Mouse (Mus musculus): ENCODE results near the gene Fbxl17. TPM values are rescaled to one million over a fixed set of nuclear protein-coding genes. Genes with fewer than 3 reads are reported as not detected.

Fbxl17 gene
- polyA plus RNA-seq, 1 experiment, result 11.8 TPM

DNA sequence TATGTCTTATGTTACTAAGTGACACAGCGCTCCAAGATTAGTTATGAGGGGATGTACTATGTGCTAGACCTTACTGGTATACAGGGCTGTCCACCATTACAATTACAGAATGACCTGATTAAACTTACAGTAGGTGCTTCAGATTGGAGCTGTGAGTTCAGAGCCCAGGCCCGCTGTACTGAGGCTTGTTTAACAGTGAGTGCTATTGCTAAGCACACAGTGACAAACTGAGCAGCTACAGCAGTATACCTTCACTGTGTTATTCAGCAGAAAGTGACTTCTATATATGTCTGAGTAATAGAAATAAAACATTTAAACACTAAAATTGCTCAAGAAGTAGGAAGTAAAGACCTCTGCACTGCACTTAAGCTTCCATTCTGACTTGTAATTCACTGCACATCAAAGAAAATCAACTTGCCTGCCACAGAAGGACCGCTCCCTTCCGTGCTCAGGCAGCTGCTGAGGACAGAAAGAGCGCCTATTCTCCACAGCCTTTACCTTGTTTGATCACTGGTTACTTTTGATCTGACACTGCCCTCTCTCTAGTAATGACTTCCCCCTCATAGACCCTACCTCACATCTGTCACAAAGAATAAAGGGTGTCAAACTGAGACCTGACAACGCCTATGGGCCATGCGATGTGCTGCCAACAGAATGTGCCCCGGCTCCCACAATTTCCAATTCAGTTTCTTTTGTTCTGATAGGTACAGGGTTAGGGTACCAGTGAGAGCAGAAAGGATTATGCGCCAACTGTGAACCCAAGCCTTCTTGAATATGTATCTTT, 39.9 kb downstream of the Fbxl17 start:
- no peak for DNase-seq (ENCODE audit: low spot score)

DNA sequence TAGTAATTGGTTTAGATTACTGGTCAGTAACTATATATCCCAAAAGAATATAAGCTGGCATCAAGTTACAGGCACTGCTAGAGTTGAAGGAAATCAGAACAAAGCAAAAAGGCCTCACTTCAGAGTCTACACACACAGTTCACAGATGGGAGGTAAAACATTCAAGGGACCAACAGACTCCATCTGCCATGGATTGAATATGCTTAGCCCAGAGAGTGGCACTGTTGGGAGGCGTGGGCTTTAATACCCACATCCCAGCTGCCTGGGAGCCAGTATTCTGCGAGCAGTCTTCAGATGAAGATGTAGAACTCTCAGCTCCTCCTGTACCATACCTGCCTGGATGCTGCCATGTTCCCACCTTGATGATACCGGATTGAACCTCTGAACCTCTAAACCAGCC, 41.8 kb downstream of the Fbxl17 start:
- DNase-seq (ENCODE audit: low spot score), result no peak

DNA sequence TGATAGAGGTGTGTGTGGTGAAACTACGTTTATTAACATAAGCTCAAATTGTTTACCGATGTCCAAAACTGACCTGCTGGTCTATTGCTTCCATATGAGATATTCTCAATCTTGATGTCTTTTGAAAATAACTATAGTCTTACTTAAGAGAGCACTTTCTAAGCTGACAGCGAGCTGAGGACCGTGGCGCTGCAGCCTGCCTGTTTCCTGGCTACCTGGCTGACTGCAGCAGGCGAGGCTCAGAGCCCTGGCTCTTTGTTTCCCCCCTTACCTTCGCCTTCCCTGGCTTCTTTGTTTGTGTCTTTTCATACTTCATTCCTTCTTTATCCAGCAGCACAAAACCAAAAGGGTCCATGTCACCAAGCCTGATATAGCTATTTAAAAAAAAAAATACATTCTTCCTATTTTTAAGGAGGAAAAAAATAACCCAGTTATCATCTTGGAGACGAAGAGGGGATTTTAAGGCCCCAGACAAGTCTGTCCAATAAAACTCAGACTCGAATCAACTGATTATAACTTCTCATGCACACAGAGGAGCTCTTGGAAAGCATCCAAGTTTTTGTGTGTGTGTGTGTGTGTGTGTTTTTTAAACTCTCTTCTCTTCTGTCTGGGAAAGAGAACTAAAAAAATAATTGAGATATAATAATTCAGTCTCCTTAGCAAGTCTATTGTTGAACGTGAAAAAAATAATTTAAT, 48.4 kb downstream of the Fbxl17 start:
- no peak for DNase-seq (ENCODE audit: low spot score)

DNA sequence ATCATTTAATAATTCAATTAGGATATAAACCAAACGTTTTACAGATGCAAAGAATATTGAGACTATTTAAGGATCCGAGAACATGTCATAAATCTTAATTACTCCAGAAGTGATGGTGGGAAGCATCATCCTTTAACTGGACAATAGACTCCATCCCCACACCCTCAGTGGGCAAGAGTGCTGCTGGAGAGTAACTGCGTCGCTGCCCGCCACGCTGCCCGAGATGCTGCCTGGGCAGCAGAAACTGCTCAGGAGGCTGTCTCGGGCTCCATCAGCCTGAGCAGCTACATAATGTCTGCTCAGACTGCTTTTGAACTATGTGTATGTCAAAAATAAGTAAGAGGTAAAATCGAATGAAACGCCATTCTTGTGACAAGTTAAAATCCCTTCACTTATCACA, 52.1 kb downstream of the Fbxl17 start:
- no peak for DNase-seq (ENCODE audit: low spot score)

DNA sequence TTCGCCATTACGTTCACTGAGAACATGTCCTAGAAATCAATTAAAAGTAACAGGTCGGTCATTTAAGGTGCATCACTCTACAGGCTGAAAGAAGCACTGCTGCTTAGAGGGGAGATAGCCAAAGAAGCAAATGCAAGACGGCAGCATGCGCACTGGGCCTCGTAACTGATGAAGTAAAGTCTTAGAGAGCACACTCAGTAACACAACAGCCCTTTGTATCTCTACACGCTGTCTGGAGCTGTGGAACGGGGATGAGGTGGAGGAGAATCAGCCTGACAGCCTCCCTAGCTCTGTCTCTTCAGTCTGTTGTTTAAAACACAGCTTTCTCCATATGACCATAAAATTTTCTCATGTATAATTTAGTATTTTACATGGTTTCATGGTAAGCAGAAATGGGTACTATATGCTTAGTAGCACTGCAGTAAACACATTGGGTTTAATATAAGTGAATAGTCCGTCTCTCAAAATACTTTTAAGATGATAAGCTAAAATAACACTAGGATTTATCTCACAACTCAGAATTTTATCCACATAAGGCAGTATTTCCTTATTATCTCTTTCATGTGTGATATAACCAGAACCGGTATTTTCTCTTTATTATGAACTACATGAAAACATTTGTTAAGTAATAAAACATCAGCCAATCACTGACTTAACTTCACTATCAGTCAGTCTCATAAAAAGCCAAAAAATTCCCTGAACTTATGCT, 52.7 kb downstream of the Fbxl17 start:
- no peak for DNase-seq (ENCODE audit: low spot score)

DNA sequence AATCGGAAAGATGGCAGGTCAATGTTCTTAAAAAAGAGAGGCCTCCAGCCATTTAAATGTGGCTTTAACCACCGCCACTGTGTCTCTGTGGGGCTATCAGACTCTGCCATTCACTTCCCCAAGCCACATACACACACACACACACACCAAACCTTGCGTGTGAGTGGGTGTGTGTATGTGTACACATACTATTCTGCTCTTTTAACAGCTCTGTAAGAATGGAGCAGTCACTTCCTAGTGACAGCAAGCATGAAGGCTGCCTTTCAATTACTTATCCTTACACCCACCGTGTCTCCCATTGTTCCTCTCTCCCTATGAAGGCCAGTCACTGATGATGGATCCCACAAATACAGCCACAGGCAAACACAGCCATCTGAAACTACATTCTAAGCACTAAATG, 54.6 kb downstream of the Fbxl17 start:
- DNase-seq (ENCODE audit: low spot score), result no peak

DNA sequence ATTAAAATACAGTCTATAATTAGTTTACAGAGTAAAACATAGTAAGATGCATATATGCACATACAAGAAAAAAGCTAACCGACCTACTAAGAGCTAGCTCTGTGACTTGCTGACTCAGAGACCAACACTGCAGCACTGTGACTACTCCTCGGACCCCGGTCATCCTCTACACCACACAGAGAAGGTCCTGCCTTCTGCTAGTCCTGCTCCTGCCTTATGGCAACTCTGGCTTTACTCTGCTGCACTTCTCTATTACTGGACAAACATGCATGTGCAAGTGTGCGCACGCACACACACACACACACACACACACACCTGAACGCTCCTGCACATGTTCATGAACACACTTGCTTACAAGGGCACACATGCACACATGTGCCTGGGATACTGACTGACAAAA, 62.4 kb downstream of the Fbxl17 start:
- DNase-seq (ENCODE audit: low spot score), result no peak

DNA sequence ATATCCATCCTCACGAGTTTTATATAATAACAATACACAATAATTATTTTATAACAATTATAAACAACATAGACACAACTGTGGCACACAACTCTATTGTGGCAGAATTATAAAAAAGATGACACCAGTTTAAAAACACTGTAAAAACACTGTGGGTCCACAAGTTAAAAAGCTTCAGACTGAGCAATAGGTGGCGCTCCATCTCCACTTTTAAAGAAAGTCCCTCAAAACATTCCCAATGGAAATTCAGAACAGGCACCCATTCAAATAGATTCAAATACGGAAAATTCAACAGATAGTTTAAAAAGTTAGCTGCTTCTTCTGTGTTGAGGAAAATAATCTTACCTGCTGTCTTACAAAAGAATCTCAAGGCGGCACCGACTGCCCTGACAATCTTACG, 65.7 kb downstream of the Fbxl17 start:
- no peak for DNase-seq (ENCODE audit: low spot score)

DNA sequence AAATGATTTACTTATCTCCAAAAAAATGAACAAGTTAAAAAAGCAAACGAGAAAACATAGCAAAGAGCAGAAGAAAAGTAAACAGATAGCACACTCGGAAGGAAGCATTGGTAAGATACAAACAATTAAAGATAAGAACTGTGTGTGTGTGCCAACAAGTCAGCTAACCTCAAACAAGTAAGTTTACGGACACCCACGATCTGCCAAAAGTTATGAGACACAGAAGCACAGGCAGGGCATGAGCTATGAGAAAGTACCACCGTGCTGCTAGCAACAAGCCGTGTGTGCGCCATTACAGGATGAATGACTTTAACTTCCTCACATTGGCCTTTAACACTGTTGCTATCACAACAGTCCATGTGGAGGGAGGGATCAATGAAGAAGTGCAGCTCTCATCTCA, 68.2 kb downstream of the Fbxl17 start:
- DNase-seq (ENCODE audit: low spot score), result no peak

DNA sequence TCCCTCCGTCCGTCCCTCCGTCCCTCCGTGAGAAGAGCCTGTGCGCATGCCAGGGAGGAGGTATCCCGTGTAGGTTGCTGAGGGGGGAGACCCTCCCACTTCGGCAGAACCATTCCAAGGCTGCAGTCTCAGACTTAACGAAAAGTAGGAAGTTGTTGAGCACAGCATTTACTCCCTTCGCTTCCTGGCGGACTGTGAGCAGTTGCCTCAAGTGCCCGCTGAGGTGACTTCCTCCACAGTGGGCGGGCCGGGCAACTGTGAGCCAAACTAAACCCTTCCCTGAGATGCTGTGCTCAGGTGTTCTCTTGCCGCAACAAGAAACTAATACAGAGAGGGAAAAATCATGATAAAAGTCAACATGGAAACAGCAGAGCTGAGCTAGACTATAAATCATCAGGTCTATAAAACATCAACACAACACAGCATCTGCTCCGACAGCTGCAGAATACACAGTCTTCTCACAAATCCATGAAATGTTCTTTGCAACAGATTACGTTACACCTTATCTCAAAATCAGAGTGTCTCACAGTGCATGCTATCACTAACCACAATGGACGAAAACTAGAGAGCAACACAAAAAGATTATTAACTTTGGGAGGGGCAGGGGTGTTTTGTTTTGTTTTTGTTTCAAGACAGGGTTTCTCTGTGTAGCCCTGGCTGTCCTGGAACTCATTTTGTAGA, 69.3 kb downstream of the Fbxl17 start:
- no peak for DNase-seq (ENCODE audit: low spot score)

DNA sequence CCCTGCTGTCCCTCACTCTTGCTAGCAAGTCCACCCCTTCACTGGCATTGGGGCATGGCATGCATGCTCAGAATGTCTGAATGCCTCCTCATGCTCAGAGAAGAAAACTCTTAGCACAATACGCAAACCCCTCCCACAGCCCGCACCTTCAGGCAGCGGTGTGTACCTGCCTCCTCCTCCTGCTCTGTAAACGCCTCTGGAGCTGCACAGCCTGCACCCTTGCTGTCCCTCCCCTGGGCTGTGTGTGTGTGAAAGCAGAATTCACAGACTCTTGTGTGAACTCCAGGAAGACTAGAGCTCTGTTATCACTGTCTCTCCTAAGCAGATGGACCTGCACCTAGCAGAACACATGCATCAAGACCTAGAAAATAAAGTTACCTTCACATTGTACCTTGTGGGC, 76.0 kb downstream of the Fbxl17 start:
- DNase-seq (ENCODE audit: low spot score), result no peak

DNA sequence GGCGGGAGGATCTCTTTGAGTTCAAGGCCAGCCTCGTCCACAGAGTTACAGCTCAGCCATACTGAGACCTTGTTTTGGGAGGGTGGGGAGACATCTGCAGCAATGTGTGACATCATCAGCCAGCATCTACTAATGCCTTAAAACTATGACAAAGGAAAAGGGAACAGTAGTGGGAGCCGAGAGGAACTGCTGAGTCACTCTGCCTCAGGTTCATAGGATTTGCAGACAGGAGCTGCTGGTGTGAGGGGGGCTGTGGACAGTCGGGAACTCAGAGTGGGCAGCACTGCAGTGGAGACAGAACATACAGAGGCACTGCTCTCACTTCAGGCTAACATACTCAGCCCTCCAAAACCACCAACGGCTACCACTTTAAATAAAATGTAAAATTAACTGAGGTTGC, 77.1 kb downstream of the Fbxl17 start:
- DNase-seq (ENCODE audit: low spot score), result no peak

DNA sequence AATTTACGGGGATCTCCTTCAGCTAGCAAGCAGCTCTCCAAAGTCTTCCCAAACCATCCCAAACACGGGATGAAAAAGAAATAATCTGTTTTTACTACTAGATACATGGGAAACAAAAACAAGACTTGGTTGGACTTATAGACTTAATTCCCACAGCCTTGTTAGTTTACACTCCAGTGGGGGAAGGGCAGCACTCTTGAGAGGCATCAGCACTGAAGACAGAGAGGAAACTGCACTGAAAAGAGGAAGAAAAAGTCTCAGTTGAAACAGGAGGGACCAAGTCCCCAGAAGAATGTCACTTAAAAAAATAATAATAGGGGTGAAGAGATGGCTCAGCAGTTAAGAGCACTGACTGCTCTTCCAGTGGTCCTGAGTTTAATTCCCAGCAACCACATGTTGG, 78.0 kb downstream of the Fbxl17 start:
- DNase-seq (ENCODE audit: low spot score), result no peak

DNA sequence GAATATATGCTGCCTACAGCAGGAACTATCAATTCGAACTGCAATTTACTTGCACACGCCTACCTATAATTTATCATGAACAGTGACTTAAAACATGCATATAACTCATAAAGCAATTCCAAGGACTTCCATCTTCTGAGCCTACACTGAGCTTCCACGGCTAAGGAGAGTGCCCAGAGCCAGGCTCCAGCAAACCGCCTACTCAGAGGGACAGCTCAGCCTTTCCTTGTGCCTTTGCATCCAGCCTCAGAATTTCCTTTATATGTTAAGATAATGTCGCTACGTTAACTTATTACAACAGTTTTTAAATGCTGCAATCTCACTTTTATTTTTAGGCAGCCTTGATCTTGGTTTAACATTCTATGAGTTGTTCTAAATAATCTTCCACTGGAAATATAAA, 80.3 kb downstream of the Fbxl17 start:
- DNase-seq (ENCODE audit: low spot score), result no peak

DNA sequence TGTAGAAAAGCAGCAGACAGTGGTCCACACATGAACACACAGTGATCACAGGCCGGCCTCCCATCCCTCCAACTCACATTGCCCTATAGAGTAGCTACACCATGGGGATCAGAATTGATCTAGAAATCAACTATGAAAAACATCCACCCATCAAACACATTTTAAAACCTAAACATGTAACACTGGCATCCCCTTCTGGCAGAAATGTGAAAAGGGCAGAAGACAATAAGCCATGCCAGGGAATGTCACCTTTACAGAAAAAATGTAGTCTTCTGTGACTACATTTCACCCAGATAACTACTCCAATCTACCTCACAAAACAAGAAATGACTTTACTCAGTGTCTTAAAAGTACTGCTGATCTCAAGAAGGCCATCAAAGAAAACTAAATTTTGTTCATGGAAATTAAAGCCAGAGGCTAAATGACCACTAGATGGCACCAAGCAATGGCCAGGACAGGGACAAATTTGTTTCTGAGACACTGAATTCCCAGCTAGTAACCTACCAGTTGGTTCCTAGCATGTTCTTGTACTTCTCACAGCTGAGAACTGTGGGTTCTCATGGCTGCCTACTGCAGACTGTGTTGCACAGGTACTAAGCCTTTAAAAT, 85.7 kb downstream of the Fbxl17 start:
- DNase-seq (ENCODE audit: low spot score), result no peak

DNA sequence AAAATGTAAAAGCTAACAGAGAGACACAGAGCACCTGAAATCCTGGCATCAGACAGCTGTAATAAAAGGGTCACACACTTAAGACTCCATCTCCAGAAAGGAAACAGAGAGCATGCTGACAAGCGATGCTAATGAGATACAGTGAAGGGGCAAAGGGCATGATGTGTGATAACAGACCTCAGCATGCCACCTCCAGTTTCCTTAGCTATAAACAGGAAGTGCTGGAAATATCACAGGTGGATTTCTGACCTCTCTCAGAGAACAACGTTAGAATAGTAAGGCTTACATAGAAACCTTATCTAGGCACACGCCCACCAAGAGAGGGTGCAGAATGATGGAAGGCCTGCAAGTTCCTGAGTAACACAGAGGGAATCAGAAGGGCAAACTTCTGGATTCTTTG, 88.3 kb downstream of the Fbxl17 start:
- DNase-seq (ENCODE audit: low spot score), result no peak

DNA sequence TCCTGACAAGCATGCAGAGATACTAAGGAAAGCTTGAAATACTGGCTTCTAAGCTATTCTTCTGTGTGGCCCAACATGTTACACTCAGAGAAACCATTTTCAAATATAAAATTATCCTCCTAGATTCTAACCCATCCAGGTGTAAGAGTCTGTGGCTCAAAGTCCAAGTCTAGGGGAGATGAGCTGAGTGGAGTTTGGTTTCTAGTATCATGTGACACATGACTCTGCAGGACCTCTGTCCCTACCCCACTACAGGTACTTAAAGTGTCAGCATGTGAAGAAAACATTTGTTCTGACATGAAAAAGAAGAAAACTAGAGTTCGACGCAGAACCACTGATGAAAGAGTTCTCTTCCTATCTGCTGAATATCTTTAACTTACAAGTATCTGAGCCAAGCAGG, 89.7 kb downstream of the Fbxl17 start:
- no peak for DNase-seq (ENCODE audit: low spot score)

DNA sequence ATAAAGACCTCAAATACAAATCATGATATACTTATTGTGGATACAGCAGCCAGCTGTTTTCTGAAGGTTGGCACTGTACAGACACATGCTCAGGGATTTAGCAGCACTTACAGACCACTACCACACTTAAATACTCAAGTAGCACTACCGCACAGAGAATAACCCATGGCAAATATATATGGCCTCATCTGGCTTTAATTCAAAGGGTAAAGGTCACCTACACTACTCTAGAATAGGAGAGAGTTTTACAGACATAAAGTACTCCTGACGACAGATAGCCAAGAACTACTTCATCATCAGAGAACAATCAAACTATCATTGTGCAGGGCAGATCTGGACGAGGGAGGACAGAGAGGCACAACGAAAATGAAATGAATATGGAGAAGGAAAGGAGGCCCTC, 93.9 kb downstream of the Fbxl17 start:
- DNase-seq (ENCODE audit: low spot score), result no peak

DNA sequence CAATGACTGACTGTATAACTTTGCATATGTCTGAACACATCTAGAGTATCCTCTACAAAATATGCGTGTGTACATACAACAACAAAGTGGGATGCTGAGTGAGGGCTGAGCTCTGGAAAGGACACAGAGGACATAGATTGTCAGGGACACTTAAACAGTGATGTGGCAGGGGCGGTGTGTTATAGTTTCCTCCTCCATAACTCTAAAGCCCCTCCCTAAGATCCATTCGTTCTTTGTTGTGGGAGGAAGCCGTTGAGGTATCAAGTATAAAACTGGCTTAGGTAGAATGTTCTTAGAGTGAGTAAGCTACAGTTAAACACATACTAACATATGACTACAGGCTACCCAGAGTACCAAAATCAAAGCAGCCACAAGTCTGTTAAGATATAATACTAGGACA, 94.3 kb downstream of the Fbxl17 start:
- no peak for DNase-seq (ENCODE audit: low spot score)

DNA sequence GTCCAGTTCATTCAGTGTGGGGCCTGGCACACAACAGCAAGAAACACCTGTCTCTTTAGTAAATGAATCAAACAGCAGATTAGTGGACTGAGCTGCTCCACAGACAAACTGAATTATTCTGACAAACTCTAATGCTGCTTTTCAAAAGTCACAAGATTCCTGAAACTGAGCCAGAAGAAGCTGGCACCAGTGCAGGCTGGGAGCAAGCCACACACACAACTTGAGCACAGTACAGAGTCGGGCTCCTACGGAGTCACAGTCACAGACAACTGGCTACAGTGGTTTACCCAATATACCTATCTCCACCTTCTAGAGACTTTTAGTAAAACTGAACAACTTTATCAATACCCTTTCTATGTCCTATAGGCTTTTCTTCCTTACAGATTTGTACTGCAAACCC, 94.8 kb downstream of the Fbxl17 start:
- no peak for DNase-seq (ENCODE audit: low spot score)

DNA sequence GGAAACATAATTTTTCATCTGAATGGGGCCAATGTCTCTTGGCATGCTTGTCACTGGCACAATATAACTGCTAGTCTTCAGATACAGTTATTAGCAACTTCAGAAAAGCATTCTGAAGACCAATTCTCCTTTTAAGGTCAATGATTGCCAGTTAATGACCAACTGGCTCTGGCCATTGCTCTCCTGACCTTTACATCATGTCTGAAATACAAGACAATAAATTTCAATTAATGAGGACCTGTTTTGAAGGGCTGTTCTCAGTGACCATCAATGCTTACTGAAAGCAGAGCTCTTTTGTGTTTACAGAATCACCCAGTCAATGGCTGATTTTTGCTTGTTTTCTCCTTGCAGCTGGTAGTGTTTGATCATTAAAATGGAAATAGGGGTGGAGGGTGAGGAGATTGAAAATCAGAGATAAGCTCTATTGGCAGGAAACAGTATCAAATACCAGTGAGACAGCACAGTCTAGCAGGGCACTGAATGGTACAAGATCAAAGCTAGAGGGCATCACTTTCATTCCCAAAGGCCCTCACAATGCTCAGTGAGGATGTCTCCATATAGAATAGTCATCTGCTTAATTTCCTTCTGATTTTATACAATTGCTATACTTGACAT, 95.9 kb downstream of the Fbxl17 start:
- DNase-seq (ENCODE audit: low spot score), result no peak

Measured in urinary bladder, adult 2 months (tissue).